Mouse (Mus musculus): ENCODE results near the gene Sbpl. TPM values are rescaled to one million over a fixed set of nuclear protein-coding genes. Genes with fewer than 3 reads are reported as not detected.
A peak's percentile ranks its signal among the peaks of the same experiment; 100 is the strongest.

Sbpl gene
- polyA plus RNA-seq, 2 experiments, result not detected

- TF ChIP-seq CTCF (IDR thresholded peaks at IDR 0.05; ENCODE audit: low read depth), result no peak
- H3K27me3 ChIP-seq (ENCODE audit: control insufficient read depth, insufficient read depth, low read length), result no peaks in the 10 kb centered on the region
- no peaks in the 10 kb centered on the region for H3K9me3 ChIP-seq (ENCODE audit: control insufficient read depth, low read length)
- no peak overlapping the region for H3K27ac ChIP-seq
- no peak overlapping the region for H3K9ac ChIP-seq (replicated peaks)
- no peak overlapping the region for H3K4me2 ChIP-seq (ENCODE audit: low read depth)
- ATAC-seq (ENCODE audit: insufficient read depth) (no peak), DNase-seq (ENCODE audit: low read depth in 3 of 3, low spot score in 3 of 3) (no peak)
- no peaks in the 10 kb centered on the region; a peak in 1 of 4 replicates for H3K4me1 ChIP-seq (replicated peaks; ENCODE audit: control insufficient read depth in 2 of 2, insufficient read depth in 2 of 2, low read length in 1 of 2)
- no peak overlapping the region for H3K4me3 ChIP-seq (ENCODE audit: insufficient read depth in 1 of 2, low read depth in 2 of 2, low read length in 2 of 2)
- 61% methylated on average over 9 of the region's 9 CpGs for WGBS (ENCODE audit: insufficient replicate concordance)
- no peaks in the 10 kb centered on the region for H3K36me3 ChIP-seq (replicated peaks; ENCODE audit: control insufficient read depth, insufficient read depth, low read depth)
These were observed 16.2 kb upstream of the Sbpl start for GRCm38 (mm10) chr17:23971315-23971714.

DNA sequence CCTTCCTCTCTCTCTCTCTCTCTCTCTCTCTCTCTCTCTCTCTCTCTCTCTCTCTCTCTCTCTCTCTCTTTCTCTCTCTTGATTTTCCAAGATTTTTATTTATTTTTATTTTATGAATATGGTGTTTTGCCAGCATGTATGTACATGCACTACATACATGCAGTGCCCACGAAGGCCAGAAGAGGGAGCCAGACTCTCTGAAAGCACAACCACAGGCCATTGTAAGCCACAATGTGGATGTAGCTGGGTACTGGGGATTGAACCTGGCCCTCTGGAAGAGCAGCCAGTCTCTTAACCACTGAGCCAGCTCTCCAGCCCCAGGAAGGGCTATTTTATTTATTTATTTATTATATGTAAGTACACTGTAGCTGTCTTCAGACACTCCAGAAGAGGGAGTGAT lies 14.2 kb upstream of the Sbpl start:
- ATAC-seq (ENCODE audit: insufficient read depth) (no peak), DNase-seq (ENCODE audit: low read depth in 3 of 3, low spot score in 3 of 3) (peak; percentile 29 to 35 (median 31))
- no peak overlapping the region for H3K27ac ChIP-seq
- no peak overlapping the region for H3K4me2 ChIP-seq (ENCODE audit: low read depth)
- H3K36me3 ChIP-seq (replicated peaks; ENCODE audit: control insufficient read depth, insufficient read depth, low read depth), result no peaks in the 10 kb centered on the region
- no peaks in the 10 kb centered on the region; a peak in 1 of 4 replicates for H3K4me1 ChIP-seq (replicated peaks; ENCODE audit: control insufficient read depth in 2 of 2, insufficient read depth in 2 of 2, low read length in 1 of 2)
- H3K9me3 ChIP-seq (ENCODE audit: control insufficient read depth, low read length), result no peaks in the 10 kb centered on the region
- H3K27me3 ChIP-seq (ENCODE audit: control insufficient read depth, insufficient read depth, low read length), result no peaks in the 10 kb centered on the region
- no peak overlapping the region for H3K9ac ChIP-seq (replicated peaks)
- WGBS (ENCODE audit: insufficient replicate concordance), result 0% methylated on average over 1 of the region's 1 CpGs
- H3K4me3 ChIP-seq (ENCODE audit: insufficient read depth in 1 of 2, low read depth in 2 of 2, low read length in 2 of 2), result no peak overlapping the region
- TF ChIP-seq EP300 (IDR thresholded peaks at IDR 0.05; ENCODE audit: low read depth) (no peak), CTCF (IDR thresholded peaks at IDR 0.05; ENCODE audit: low read depth) (peak; percentile 83)

GRCm38 (mm10) chr17:23968780-23969179 lies 13.7 kb upstream of the Sbpl start:
- TF ChIP-seq EP300 (IDR thresholded peaks at IDR 0.05; ENCODE audit: low read depth), result no peak
- peak; percentile 41 for TF ChIP-seq CTCF (IDR thresholded peaks at IDR 0.05; ENCODE audit: low read depth)
- Histone ChIP-seq H3K27ac (no peak overlapping the region), H3K9me3 (ENCODE audit: control insufficient read depth, low read length) (no peaks in the 10 kb centered on the region), H3K4me3 (ENCODE audit: insufficient read depth in 1 of 2, low read depth in 2 of 2, low read length in 2 of 2) (no peak overlapping the region), H3K27me3 (ENCODE audit: control insufficient read depth, insufficient read depth, low read length) (no peaks in the 10 kb centered on the region), H3K36me3 (replicated peaks; ENCODE audit: control insufficient read depth, insufficient read depth, low read depth) (no peaks in the 10 kb centered on the region), H3K9ac (replicated peaks) (no peak overlapping the region), H3K4me1 (replicated peaks; ENCODE audit: control insufficient read depth in 2 of 2, insufficient read depth in 2 of 2, low read length in 1 of 2) (no peaks in the 10 kb centered on the region; a peak in 1 of 4 replicates), H3K4me2 (ENCODE audit: low read depth) (no peak overlapping the region)
- DNase-seq (ENCODE audit: low read depth in 3 of 3, low spot score in 3 of 3) (no peak), ATAC-seq (ENCODE audit: insufficient read depth) (no peak)
- WGBS (ENCODE audit: insufficient replicate concordance), result 22% methylated on average over 2 of the region's 2 CpGs

DNA sequence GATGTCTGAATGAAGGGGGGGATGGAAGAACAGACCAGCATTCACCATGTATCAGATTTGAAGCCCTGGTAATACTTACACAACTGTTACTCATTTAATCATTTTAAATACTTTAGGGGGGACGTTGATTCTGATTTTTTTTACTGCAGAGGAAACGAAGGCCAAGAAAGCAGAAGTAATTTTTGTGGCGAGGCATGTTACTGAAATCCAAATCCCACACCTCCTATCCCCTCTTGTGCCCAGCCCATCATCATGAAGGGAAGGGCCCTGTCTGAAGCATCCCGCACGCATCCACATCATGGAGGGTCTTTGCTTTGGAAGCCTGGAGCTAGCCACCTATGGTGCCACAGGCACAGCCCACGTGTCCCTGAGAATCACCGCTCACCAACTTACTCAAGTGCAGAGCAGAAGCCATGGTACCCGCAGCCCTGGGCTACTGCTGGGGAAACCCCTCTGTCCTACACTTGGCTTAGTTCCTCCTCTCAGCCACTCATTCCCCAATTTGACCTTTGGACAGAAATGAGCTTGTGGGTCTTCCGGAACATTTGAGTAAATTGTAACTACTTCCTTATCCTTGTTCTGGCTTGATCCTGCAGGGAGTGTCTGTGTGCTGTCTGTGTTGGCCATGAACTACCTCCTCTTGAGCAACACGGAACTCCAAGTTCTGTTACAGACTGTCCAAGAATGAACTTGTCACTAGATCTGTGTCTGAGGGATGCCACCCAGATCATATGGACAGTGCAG lies 11.8 kb upstream of the Sbpl start:
- Histone ChIP-seq H3K36me3 (replicated peaks; ENCODE audit: control insufficient read depth, insufficient read depth, low read depth) (no peaks in the 10 kb centered on the region), H3K4me1 (replicated peaks; ENCODE audit: control insufficient read depth in 2 of 2, insufficient read depth in 2 of 2, low read length in 1 of 2) (no peaks in the 10 kb centered on the region; a peak in 1 of 4 replicates), H3K27ac (no peak overlapping the region), H3K4me3 (ENCODE audit: insufficient read depth in 1 of 2, low read depth in 2 of 2, low read length in 2 of 2) (no peak overlapping the region), H3K9ac (replicated peaks) (no peak overlapping the region), H3K4me2 (ENCODE audit: low read depth) (no peak overlapping the region), H3K27me3 (ENCODE audit: control insufficient read depth, insufficient read depth, low read length) (no peaks in the 10 kb centered on the region), H3K9me3 (ENCODE audit: control insufficient read depth, low read length) (no peaks in the 10 kb centered on the region)
- TF ChIP-seq EP300 (IDR thresholded peaks at IDR 0.05; ENCODE audit: low read depth), result no peak
- TF ChIP-seq CTCF (IDR thresholded peaks at IDR 0.05; ENCODE audit: low read depth), result no peak
- WGBS (ENCODE audit: insufficient replicate concordance), result 32% methylated on average over 10 of the region's 10 CpGs
- peak in 1 of 3 experiments; percentile 28 for DNase-seq (ENCODE audit: low read depth in 3 of 3, low spot score in 3 of 3)
- ATAC-seq (ENCODE audit: insufficient read depth), result no peak

DNA sequence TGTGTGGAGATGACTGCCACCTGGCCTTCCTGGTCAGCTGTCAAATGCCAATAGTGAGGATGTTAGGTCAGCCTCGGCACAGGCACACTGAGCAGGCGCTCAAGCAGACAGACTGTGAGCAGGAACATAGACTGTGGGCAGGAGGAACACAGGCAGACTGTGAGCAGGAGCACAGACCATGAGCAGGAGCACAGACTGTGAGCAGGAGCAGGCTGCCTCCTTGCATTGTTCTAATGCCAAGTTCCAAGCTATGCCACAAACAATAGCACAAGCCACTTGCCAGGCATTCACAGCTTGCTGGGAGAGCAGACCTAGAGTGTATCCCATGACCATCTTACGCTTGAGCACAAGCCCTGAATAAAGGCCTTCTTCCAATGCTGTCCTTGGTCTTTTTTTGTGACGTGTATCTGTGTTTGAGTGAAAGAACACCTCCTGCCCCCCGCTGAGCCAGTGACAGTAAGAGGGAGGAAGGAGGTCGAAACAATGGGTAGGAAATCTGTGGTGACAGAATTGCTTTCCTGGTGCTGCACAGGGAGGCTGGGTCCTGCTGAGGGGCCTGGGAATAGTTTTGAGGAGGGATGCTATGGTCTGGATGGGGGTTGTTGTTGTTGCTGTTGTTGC lies 10.8 kb upstream of the Sbpl start:
- DNase-seq (ENCODE audit: low read depth in 3 of 3, low spot score in 3 of 3), result no peak
- 29% methylated on average over 6 of the region's 6 CpGs for WGBS (ENCODE audit: insufficient replicate concordance)
- H3K27me3 ChIP-seq (ENCODE audit: control insufficient read depth, insufficient read depth, low read length), result no peaks in the 10 kb centered on the region
- no peak for ATAC-seq (ENCODE audit: insufficient read depth)
- H3K4me3 ChIP-seq (ENCODE audit: insufficient read depth in 1 of 2, low read depth in 2 of 2, low read length in 2 of 2), result no peak overlapping the region
- H3K36me3 ChIP-seq (replicated peaks; ENCODE audit: control insufficient read depth, insufficient read depth, low read depth), result no peaks in the 10 kb centered on the region
- no peaks in the 10 kb centered on the region; a peak in 1 of 4 replicates for H3K4me1 ChIP-seq (replicated peaks; ENCODE audit: control insufficient read depth in 2 of 2, insufficient read depth in 2 of 2, low read length in 1 of 2)
- no peak overlapping the region for H3K4me2 ChIP-seq (ENCODE audit: low read depth)
- TF ChIP-seq EP300 (IDR thresholded peaks at IDR 0.05; ENCODE audit: low read depth) (no peak), CTCF (IDR thresholded peaks at IDR 0.05; ENCODE audit: low read depth) (no peak)
- no peak overlapping the region for H3K9ac ChIP-seq (replicated peaks)
- no peaks in the 10 kb centered on the region for H3K9me3 ChIP-seq (ENCODE audit: control insufficient read depth, low read length)
- H3K27ac ChIP-seq, result no peak overlapping the region

Data from liver, embryonic 14.5 days (tissue).